Mouse (Mus musculus) lung, postnatal 0 days (tissue): Measurements from ENCODE around the gene Ears2.

Experiments used
- CTCF ChIP-seq: IDR thresholded peaks from 2 replicates; pipeline ENCODE4 v1.5.1; 2016; ENCODE audit warnings: antibody characterized with exemption, mild to moderate bottlenecking
- EP300 ChIP-seq: IDR thresholded peaks from 2 replicates; pipeline ENCODE4 v1.6.1; 2016; ENCODE audit warnings: antibody characterized with exemption, mild to moderate bottlenecking, control low read depth

DNA sequence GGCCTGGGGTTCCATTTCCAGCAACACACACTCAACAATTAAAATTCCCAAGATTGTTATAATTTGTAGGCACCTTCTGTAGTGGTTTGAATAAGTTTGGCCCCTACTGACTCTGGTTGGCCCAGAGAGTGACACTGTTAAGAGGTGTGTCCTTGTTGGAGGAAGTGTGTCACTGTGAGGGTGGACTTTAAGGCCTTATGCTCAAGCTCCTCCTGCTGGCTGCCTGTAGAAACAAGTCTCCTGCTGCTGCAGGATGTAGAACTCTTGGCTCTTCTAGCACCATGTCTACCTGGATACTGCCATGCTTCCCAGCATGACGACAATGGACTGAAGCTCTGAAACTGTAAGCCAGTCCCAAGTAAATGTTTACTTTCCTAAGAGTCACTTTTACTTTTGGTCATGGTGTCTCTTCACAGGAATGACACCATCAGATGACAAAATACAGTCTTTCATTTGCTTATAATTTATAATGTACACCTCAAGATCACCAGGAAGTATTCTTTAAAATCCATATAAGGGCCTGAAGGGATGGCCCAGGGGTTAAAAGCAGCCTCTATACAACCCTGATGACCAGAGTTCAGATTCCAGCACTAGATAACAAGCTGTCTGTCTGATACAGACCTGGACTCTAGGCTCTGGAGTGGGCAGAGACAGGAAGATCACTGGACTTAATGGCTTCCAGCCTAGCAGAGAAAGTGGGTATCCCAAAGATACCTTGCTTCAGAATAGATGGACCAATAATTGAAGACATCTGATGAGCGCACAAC, 27.7 kb upstream of the Ears2 start:
- TF ChIP-seq CTCF (peak; percentile 25), EP300 (no peak)
